Mouse (Mus musculus): ENCODE results near the gene Rsad2.

DNA sequence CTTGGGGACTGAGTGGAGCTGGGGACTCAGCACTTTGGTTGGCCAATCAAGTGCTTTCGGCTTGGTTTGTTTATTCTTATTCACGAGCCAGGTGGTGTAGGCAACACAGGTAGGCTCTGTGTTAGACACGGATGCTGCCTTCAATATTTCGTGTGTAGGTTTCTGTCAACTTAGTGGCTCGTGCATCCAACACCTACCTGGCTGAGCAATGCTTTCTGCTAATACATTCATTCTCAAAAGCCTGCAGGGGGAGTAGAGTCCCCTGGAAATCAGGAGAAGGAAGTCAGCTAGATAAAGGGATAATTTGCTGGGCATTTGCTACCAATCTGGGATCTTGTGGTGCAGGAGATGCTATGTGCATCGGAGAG, 13.8 kb upstream of the Rsad2 start:
- TF ChIP-seq POLR2A (IDR thresholded peaks at IDR 0.05; ENCODE audit: borderline replicate concordance, extremely low read depth, insufficient read depth, insufficient read length, poor library complexity, severe bottlenecking) (no peak), CTCF (IDR thresholded peaks at IDR 0.05; ENCODE audit: borderline replicate concordance, extremely low read depth, insufficient read depth, insufficient read length) (peak; percentile 16; the same call in 1 of the 2 replicates)

All from brain, embryonic 14.5 days (tissue).